Mouse (Mus musculus) ovary, adult 2 months (tissue): Measurements from ENCODE around the gene Dnah11. TPM values are rescaled to one million over a fixed set of nuclear protein-coding genes. Genes with fewer than 3 reads are reported as not detected.

Experiments used
- polyA plus RNA-seq: library from polyadenylated mRNA; depleted of rRNA; stranded (reverse); fragments of >200 nt; gene quantifications from 2 replicates; pipeline ENCODE4 v1.2.3, GENCODE M21; 2012; rRNA removed

The Dnah11 gene
- polyA plus RNA-seq: 0.95 and 1.1 TPM in 2 replicates

GRCm38 (mm10) chr12:118198386-118199093, at the start of gene Dnah11:
TSS of gene Dnah11 (minus strand) at chr12:118199043.

Other genes starting within 250 kb of the Dnah11 start
- gene Sp4, start 102.4 kb upstream of the Dnah11 start, polyA plus RNA-seq: 5.2 and 7.6 TPM in 2 replicates